8 mouse cellular contexts compared by ENCODE assay signal in the genomic region with DNA sequence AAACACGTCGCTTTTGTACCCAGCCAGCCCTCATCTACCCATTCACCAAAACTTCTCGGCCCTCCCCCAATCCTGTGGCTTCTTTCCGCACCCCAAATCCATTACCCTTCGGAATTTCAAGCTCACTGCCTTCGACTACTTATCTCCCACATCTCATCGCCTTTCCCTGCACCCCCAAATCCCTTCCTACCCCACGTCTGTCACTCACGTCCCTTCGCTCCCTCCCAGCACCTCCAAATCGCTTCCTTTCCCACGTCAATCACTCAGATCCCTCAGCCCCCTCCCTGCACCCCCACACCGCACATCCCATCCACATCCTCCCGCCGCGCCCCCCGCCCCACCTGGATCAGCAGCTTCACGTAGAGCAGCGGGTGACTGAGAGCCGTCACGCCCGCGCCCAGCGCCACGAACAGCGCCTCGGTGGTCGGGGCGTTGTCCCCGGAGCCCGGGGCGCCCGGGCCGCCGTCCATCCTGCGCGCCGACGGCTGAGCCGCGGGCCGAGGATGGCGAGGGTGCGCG. TPM values are rescaled to one million over a fixed set of nuclear protein-coding genes. Genes with fewer than 3 reads are reported as not detected.
A peak's percentile ranks its signal among the peaks of the same experiment; 100 is the strongest.
DNase-seq lines count a peak whose midpoint lies in the region; ATAC-seq and TF ChIP-seq lines count a peak whose summit lies in the region.

No protein-coding gene starts in this region.

- WGBS in hindbrain, embryonic 10.5 days: under 1% methylated on average over 45 of the region's 45 CpGs
- WGBS in liver, embryonic 14.5 days (ENCODE audit: insufficient replicate concordance): under 1% methylated on average over 42 of the region's 45 CpGs

- peak overlapping the region; percentile 95 for H3K4me2 ChIP-seq in liver, embryonic 14.5 days (ENCODE audit: low read depth)

- H3K4me1 ChIP-seq in hindbrain, embryonic 10.5 days (replicated peaks): peaks cover 41% of the 10 kb centered on the region
- peaks cover 13 to 20% of the 10 kb centered on the region in 2 experiments for H3K4me1 ChIP-seq in liver, embryonic 14.5 days (replicated peaks; ENCODE audit: control insufficient read depth in 2 of 2, insufficient read depth in 2 of 2, low read length in 1 of 2)

- TF ChIP-seq EP300 in liver, embryonic 14.5 days (IDR thresholded peaks at IDR 0.05; ENCODE audit: low read depth): no peak

- peak overlapping the region; percentile 96 for H3K27ac ChIP-seq in hindbrain, embryonic 10.5 days
- peak overlapping the region; percentile 19 for H3K27ac ChIP-seq in liver, embryonic 14.5 days

- peak overlapping the region; percentile 99 for H3K4me3 ChIP-seq in hindbrain, embryonic 10.5 days
- H3K4me3 ChIP-seq in liver, embryonic 14.5 days (ENCODE audit: insufficient read depth in 1 of 2, low read depth in 2 of 2, low read length in 2 of 2): peak overlapping the region; percentile 71 to 100

- H3K9ac ChIP-seq in liver, embryonic 14.5 days (replicated peaks): peak overlapping the region; percentile 79

- peak; percentile 50 to 64 for DNase-seq in frontal cortex, postnatal 10 days (ENCODE audit: low spot score in 2 of 2)
- no peak for DNase-seq in frontal cortex, postnatal 25 days (ENCODE audit: low spot score in 2 of 2)
- peak; percentile 69 for DNase-seq in thymus, postnatal 14 days
- DNase-seq in thymus, postnatal 0 days (ENCODE audit: low spot score): no peak
- DNase-seq in hindbrain, embryonic 10.5 days (ENCODE audit: low spot score): no peak
- no peak for DNase-seq in liver, embryonic 14.5 days (ENCODE audit: low read depth in 3 of 3, low spot score in 3 of 3)
- DNase-seq in splenic B cell, adult 2 months (ENCODE audit: low read depth, low spot score): peak; percentile 34
- DNase-seq in left cerebral cortex, postnatal 36 days (ENCODE audit: low spot score in 2 of 2): no peak

- no peaks in the 10 kb centered on the region for H3K9me3 ChIP-seq in hindbrain, embryonic 10.5 days
- H3K9me3 ChIP-seq in liver, embryonic 14.5 days (ENCODE audit: control insufficient read depth, low read length): no peaks in the 10 kb centered on the region

- H3K27me3 ChIP-seq in hindbrain, embryonic 10.5 days (ENCODE audit: insufficient read depth, poor library complexity, severe bottlenecking): no peaks in the 10 kb centered on the region
- no peaks in the 10 kb centered on the region for H3K27me3 ChIP-seq in liver, embryonic 14.5 days (ENCODE audit: control insufficient read depth, insufficient read depth, low read length)
- no peaks in the 10 kb centered on the region for H3K27me3 ChIP-seq in splenic B cell, adult 2 months (ENCODE audit: control insufficient read depth, insufficient read depth, low read length, poor library complexity, severe bottlenecking)

- intact Hi-C loops in left cerebral cortex, postnatal 36 days (cut with DNase I): no loop called here

- peaks cover 34% of the 10 kb centered on the region for H3K36me3 ChIP-seq in hindbrain, embryonic 10.5 days
- H3K36me3 ChIP-seq in liver, embryonic 14.5 days (replicated peaks; ENCODE audit: control insufficient read depth, insufficient read depth, low read depth): no peaks in the 10 kb centered on the region
- H3K36me3 ChIP-seq in splenic B cell, adult 2 months (ENCODE audit: control insufficient read depth, insufficient read depth, low read length, poor library complexity, severe bottlenecking): peaks cover 2% of the 10 kb centered on the region

- ATAC-seq in liver, embryonic 14.5 days (ENCODE audit: insufficient read depth): peak; percentile 42

- no peak for TF ChIP-seq CTCF in liver, embryonic 14.5 days (IDR thresholded peaks at IDR 0.05; ENCODE audit: low read depth)

RNA-seq across cellular contexts. Expression of gene Mtch1, which starts 0.5 kb away (rescaled TPM):
- polyA plus RNA-seq in thymus, postnatal 0 days (2015; fragmentation: Nextera tagmentation; extraction: Ambion mirVana): 144 and 154 TPM in 2 replicates
- 338 and 391 TPM in 2 replicates for polyA plus RNA-seq in hindbrain, embryonic 10.5 days (2016; fragmentation: Nextera tagmentation; extraction: Ambion mirVana)
- 61.1 and 69.0 TPM in 2 replicates for polyA plus RNA-seq in liver, embryonic 14.5 days (2012; rRNA removed)
- 54.3 and 64.3 TPM in 2 replicates for polyA plus RNA-seq in liver, embryonic 14.5 days (2014; fragmentation: Nextera tagmentation; extraction: Ambion mirVana)
- total RNA-seq in left cerebral cortex, postnatal 36 days (2021): 100 to 1,000 TPM; 492 to 581 TPM

RNA-seq across cellular contexts. Expression of gene Fgd2, which starts 13.5 kb away (rescaled TPM):
- polyA plus RNA-seq in thymus, postnatal 0 days (2015; fragmentation: Nextera tagmentation; extraction: Ambion mirVana): 6.8 and 7.2 TPM in 2 replicates
- polyA plus RNA-seq in hindbrain, embryonic 10.5 days (2016; fragmentation: Nextera tagmentation; extraction: Ambion mirVana): 5.9 and 7.5 TPM in 2 replicates
- polyA plus RNA-seq in liver, embryonic 14.5 days (2012; rRNA removed): 8.5 and 8.6 TPM in 2 replicates
- polyA plus RNA-seq in liver, embryonic 14.5 days (2014; fragmentation: Nextera tagmentation; extraction: Ambion mirVana): 3.8 and 4.0 TPM in 2 replicates
- 1 to 10 TPM; 5.6 to 7.0 TPM for total RNA-seq in left cerebral cortex, postnatal 36 days (2021)

RNA-seq across cellular contexts. Expression of gene Pi16, which starts 29.7 kb away (rescaled TPM):
- polyA plus RNA-seq in thymus, postnatal 0 days (2015; fragmentation: Nextera tagmentation; extraction: Ambion mirVana): 3.7 and 4.4 TPM in 2 replicates
- 0.71 and 1.1 TPM in 2 replicates for polyA plus RNA-seq in hindbrain, embryonic 10.5 days (2016; fragmentation: Nextera tagmentation; extraction: Ambion mirVana)
- polyA plus RNA-seq in liver, embryonic 14.5 days (2012; rRNA removed): 0.90 and 0.97 TPM in 2 replicates
- 0.39 and 0.52 TPM in 2 replicates for polyA plus RNA-seq in liver, embryonic 14.5 days (2014; fragmentation: Nextera tagmentation; extraction: Ambion mirVana)
- 1 to 10 TPM; 1.1 to 1.3 TPM for total RNA-seq in left cerebral cortex, postnatal 36 days (2021)

Comparison
In these comparisons a context has a peak if more than half of its experiments do, and no peak if none do; other contexts are left out.
1. DNase-seq: peak in frontal cortex, postnatal 10 days (2 of 2), thymus, postnatal 14 days (single experiment) and splenic B cell, adult 2 months (single experiment); none in frontal cortex, postnatal 25 days (0 of 2), thymus, postnatal 0 days (single experiment), hindbrain, embryonic 10.5 days (single experiment), liver, embryonic 14.5 days (0 of 3) and left cerebral cortex, postnatal 36 days (0 of 2).